23 mouse cellular contexts compared by ENCODE assay signal in the genomic region with DNA sequence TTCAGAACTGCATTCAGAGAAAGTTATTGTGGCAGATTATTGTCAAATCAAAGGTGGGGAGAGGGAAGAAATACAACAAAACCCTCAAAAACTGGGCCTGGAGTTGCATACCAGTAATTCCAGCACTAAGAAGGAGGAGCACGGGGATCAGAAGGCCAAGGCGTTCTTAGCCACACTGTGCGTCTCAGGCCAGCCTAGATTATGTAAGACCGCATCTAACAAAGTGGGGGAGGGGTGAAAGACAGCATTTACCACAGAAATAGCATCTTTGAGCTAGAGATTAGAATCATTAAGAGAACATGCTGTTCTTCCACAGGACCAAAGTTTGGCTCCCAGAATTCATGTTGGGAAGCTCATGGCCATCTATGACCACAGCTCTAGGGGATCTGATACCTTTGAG. TPM values are rescaled to one million over a fixed set of nuclear protein-coding genes. Genes with fewer than 3 reads are reported as not detected.
"Had no signal": no experiment of that assay in that cellular context is flagged by ENCODE, and none has a peak within 500 bp of the region (broad histone marks: within the 10 kb centered on the region; RNA-seq: fewer than 3 reads in every experiment).

No protein-coding gene starts in this region.

- H3K27me3 ChIP-seq: limb, embryonic 12.5 days; limb, embryonic 15.5 days; midbrain, embryonic 12.5 days; midbrain, embryonic 15.5 days; neural tube, embryonic 13.5 days; stomach, embryonic 15.5 days had no signal

- H3K9ac ChIP-seq: limb, embryonic 12.5 days; limb, embryonic 15.5 days; liver, embryonic 14.5 days; liver, postnatal 0 days; midbrain, embryonic 12.5 days; midbrain, embryonic 15.5 days; neural tube, embryonic 13.5 days; stomach, embryonic 15.5 days had no signal

- DNase-seq: kidney, adult 8-10 months; layer of hippocampus, postnatal 36 days; liver, postnatal 0 days; retina, postnatal 1 day; right cerebral cortex, postnatal 25 days; spleen, adult 18-20 months; thymus, adult 18-20 months; thymus, postnatal 36 days had no signal

- H3K4me1 ChIP-seq: midbrain, embryonic 12.5 days; midbrain, embryonic 15.5 days had no signal

- H3K9me3 ChIP-seq: limb, embryonic 12.5 days; limb, embryonic 15.5 days; midbrain, embryonic 12.5 days; midbrain, embryonic 15.5 days; neural tube, embryonic 13.5 days; stomach, embryonic 15.5 days had no signal

- H3K4me2 ChIP-seq: limb, embryonic 12.5 days; limb, embryonic 15.5 days; liver, embryonic 11.5 days; midbrain, embryonic 12.5 days; midbrain, embryonic 15.5 days; neural tube, embryonic 13.5 days; stomach, embryonic 15.5 days had no signal

- H3K4me3 ChIP-seq: left cerebral cortex, adult 2 months; limb, embryonic 12.5 days; limb, embryonic 15.5 days; midbrain, embryonic 12.5 days; midbrain, embryonic 15.5 days; myocyte; neural tube, embryonic 13.5 days; stomach, embryonic 15.5 days had no signal

- H3K36me3 ChIP-seq: limb, embryonic 12.5 days; limb, embryonic 15.5 days; midbrain, embryonic 12.5 days; midbrain, embryonic 15.5 days; neural tube, embryonic 13.5 days; stomach, embryonic 15.5 days had no signal

- ATAC-seq: intestine, postnatal 0 days; liver, postnatal 0 days; midbrain, embryonic 15.5 days had no signal

- H3K27ac ChIP-seq: left cerebral cortex, adult 2 months; limb, embryonic 15.5 days; liver, embryonic 14.5 days; midbrain, embryonic 12.5 days; midbrain, embryonic 15.5 days; neural tube, embryonic 13.5 days; stomach, embryonic 15.5 days had no signal

RNA-seq across cellular contexts. Expression of a gene that starts 14.8 kb away (rescaled TPM):
- total RNA-seq: megakaryocyte progenitor cell, adult 5-6 weeks; megakaryocyte-erythroid progenitor cell, adult 5-6 weeks; monocyte, adult 5-6 weeks; neutrophil, adult 5-6 weeks had no signal
